Mouse (Mus musculus) gastrocnemius, adult 2 months (tissue): ENCODE measurements around the gene Ncoa6. TPM values are rescaled to one million over a fixed set of nuclear protein-coding genes. Genes with fewer than 3 reads are reported as not detected.

Source experiments
- DNase-seq: peaks from one replicate; pipeline ENCODE4 v3.0.0; 2022
- H3K27ac ChIP-seq: fragments of 200-600 bp; 2 replicates; pipeline ENCODE4 v1.8.1; 2022; ENCODE audit warnings: mild to moderate bottlenecking
- H3K4me3 ChIP-seq: fragments of 200-600 bp; 2 replicates; pipeline ENCODE4 v1.8.1; 2022; ENCODE audit warnings: mild to moderate bottlenecking, moderate library complexity
- CTCF ChIP-seq: fragments of 200-600 bp; IDR thresholded peaks from 2 replicates; pipeline ENCODE4 v1.8.1; 2022; ENCODE audit warnings: antibody characterized with exemption, mild to moderate bottlenecking, moderate library complexity
- intact Hi-C: fragments of 180-260 bp; cut with DNase I; formaldehyde crosslinking; loops from one replicate; pipeline ENCODE4 v1.15.1; 2025
- microRNA-seq: library from miRNA; unstranded; fragments of <30 nt; microRNA quantifications from one replicate; pipeline ENCODE4 v1.2.0, GENCODE M21; 2021
- total RNA-seq, 2 experiments: library from RNA; stranded (reverse); gene quantifications; 2 replicates each; pipeline ENCODE4 v1.2.3; 2021

The Ncoa6 gene
- total RNA-seq, 2 experiments from 2014 or later, result 16.3 to 18.7 TPM

DNA sequence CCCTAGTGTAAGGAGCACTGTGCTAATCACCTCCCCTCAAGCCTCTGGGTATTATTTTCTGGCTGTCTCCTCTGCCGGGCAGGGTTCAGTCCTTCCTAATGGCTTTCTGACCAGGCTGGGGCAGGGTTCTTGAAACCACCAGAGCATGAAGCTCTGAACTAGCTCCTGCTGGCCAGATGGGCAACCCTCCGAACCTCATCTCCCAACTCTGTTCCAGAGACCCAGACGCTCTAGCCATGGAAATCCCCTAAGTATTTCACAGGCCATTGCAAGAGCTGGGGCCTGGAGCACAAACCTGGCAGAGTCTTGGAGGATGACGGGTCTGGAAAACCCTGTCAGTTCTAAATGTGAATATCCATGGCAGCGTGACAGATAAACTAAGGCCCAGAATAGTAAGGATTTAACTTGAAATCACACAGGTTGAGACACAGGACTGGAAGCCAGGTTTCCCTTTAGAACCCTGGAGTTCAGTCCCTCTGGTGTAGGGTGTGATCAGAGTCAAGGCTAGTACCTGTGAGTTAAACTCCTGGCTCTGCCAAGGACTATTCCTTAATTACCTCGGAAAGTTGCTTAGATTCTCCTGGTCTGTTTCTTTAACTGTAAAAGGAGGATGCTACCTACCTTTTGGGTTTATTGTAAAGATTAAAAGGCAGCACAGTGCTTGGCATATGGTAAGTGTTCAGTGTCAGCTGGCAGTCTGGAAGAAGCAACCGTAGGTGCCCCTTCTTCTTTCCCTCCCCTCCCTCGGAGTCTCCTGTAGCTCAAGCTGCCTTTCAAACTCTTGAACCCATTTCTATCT lies 93.2 kb downstream of the Ncoa6 start, which contains the start of gene Trp53inp2:
Trp53inp2 (plus strand) TSS at position 799 of the 799 bp plus-strand sequence.
- intact Hi-C loops, result loop anchor here (5.0 kb wide), 1 partner anchor 83 kb away; no protein-coding TSS in a partner anchor
- peak; percentile 25 for DNase-seq
- H3K27ac ChIP-seq, result peak within 1 kb of the TSS; percentile 100
- no peak for TF ChIP-seq CTCF
- H3K4me3 ChIP-seq, result peak within 1 kb of the TSS; percentile 99

DNA sequence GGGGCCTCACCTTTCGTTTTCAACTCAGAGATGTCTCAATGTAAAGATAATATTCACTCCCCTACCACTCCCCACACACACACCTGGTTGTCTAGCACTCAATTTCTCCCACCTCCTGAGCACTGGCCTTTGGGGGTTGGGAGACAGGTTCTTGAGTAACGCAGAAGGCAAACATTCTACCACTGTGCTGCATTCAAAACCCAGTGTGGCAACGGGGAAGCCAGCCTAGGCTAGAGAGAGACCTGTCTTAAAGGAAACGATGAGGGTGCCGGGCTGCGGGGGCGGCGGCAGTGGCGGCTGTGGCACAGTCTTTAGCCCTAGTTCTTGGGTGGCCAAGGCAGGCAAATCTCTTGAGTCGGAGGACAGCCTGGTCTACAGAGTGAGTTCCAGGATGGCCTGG lies 97.5 kb downstream of the Ncoa6 start:
- Histone ChIP-seq H3K27ac (no peak overlapping the region), H3K4me3 (no peak overlapping the region)
- no peak for TF ChIP-seq CTCF
- no peak for DNase-seq
- intact Hi-C loops, result no loop called here

DNA sequence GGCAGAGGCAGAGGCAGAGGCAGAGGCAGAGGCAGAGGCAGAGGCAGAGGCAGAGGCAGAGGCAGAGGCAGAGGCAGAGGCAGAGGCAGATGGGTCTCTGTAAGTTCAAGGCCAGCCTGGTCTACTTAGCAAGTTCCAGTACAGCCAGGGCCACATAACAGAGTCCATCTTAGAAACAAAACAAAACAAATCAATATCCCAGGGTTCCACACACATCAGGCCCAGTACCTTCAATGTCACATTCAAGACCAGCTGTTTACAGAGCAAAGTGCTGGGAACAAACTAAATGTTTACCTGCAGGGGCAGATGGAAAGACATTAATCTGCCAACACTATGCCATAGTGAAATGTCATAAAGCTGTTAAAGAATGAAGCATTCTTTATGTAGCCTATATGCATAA lies 99.2 kb downstream of the Ncoa6 start:
- intact Hi-C loops, result no loop called here
- H3K27ac ChIP-seq, result no peak overlapping the region
- H3K4me3 ChIP-seq, result no peak overlapping the region
- TF ChIP-seq CTCF, result no peak
- DNase-seq, result no peak

DNA sequence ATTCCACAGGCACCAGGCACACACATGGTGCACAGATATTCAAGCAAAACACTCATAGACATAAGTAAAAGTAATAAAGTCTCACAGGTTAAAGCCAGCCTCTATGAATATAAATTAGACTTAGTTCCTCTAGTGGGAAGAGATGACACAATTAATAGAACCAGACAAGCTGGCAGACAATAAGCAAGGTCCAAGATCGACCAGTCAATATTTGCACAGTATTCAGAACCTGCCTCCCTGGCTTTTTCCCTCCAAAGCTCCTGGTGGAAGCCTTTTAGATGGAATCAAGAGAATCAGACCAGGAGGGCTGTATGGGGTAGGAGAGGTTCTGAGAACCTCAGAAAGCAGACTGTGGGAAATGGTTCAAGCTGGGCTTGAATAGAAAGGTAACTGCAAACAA lies 99.8 kb downstream of the Ncoa6 start:
- intact Hi-C loops, result no loop called here
- H3K27ac ChIP-seq, result no peak overlapping the region

DNA sequence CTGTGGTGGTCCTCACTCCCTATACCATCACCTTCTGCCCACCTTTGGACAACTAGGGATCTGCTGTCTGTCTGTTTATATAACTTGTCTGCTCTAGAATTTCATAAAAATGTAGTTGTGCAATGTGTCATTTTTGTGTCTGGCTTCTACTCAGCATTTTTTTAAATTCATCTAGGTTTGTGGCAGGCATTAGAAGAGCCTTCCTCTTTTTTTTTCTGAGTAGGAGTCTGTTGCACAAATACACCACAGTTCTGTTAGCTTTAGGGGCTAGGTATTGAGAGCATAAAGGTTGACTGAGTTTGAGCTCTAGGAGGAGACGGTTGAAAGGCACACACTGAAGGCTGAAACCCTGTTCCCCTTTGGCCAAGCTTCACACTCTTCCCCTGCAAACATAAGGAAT lies 100.4 kb downstream of the Ncoa6 start:
- no peak for DNase-seq
- Histone ChIP-seq H3K4me3 (no peak overlapping the region), H3K27ac (no peak overlapping the region)
- TF ChIP-seq CTCF, result no peak
- intact Hi-C loops, result no loop called here

More for the DNA sequence above, 99.8 kb downstream of the Ncoa6 start:
- no peak overlapping the region for H3K4me3 ChIP-seq
- no peak for DNase-seq
- no peak for TF ChIP-seq CTCF

DNA sequence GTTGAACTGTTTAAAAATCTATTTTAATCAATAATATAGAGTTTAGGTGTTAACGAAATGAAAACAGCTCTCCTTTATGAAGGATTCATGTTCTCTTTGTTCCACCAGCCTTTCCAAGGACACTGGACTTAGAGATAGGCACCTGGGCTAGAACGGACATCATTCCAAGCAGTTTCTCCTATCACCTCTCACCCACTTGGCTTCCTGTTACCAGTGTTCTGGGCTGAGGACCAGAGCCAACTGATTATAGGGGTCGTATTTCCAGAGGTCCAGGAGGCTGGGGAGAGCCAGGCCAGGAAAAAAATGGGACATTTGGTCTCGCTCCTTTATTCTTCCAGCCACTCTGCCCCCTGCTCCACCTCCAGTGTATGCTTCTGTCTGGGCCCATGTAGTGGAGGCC lies 101.2 kb downstream of the Ncoa6 start:
- intact Hi-C loops, result no loop called here
- TF ChIP-seq CTCF, result no peak
- no peak overlapping the region for H3K27ac ChIP-seq
- no peak for DNase-seq
- no peak overlapping the region for H3K4me3 ChIP-seq

DNA sequence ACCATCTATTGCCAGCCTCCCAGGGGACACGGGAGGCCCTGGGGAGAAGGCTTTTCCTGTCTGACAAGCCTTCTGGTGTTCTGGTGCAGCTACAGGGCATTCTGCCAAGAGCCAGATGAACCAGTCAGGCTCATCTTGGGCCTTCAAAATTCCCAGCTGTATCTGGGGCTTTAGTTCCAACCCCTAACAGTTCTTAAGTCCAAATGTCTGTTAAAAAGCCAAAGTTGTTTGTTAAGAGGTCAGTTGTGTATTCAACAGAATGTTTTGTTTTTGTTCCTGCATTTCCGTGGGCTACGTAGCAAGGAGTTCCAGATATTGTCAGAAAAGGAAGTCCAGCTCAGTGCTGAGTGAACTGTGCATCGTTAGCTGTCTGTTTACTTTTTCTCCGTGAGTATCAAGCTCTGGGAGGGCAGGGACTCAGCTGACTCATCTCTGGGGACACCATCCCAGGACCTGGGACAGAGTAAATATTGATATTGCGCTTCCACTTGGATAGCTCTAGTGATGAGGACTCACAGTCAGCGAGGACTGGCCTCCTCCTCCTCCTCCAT lies 104.3 kb downstream of the Ncoa6 start:
- H3K4me3 ChIP-seq, result peak overlapping the region; percentile 13; the same call in 1 of the 2 replicates
- H3K27ac ChIP-seq, result peak overlapping the region; percentile 82
- intact Hi-C loops, result no loop called here
- DNase-seq, result peak; percentile 79
- no peak for TF ChIP-seq CTCF

DNA sequence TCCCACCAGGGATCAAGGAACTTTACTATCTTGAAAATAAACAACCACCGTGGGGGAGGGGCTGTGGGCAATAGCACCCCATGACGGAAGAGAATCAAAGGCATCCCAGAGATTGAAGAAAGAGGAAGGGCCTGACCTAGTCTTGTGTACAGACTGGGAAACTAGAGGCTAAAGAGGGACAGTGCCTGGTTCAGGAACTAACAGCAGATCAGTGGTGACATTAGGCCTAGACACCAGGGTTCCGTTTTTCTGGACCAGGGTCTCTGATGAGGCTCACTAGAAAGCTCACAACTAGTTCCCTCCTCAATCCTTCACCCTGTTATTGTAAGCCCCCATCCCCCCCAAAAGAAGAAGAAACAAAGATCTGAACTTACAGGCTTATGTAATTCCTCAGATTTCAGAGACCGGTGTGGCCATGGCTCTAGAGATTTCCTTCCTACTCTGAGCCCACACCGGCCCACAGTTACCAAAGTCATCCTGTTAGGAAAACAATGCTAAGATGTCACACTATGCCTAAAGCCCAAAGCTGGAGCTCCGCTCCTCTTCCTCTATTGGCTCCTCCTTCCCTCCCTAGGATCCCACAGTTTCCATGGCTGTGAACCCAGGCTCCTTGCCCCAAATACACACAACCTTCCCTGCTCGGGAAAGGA lies 105.9 kb downstream of the Ncoa6 start:
- Histone ChIP-seq H3K4me3 (no peak overlapping the region), H3K27ac (0 out of 2 replicates have a peak overlapping the region, but pooled peaks have one; percentile 5)
- no peak for DNase-seq
- intact Hi-C loops, result no loop called here
- TF ChIP-seq CTCF, result no peak

DNA sequence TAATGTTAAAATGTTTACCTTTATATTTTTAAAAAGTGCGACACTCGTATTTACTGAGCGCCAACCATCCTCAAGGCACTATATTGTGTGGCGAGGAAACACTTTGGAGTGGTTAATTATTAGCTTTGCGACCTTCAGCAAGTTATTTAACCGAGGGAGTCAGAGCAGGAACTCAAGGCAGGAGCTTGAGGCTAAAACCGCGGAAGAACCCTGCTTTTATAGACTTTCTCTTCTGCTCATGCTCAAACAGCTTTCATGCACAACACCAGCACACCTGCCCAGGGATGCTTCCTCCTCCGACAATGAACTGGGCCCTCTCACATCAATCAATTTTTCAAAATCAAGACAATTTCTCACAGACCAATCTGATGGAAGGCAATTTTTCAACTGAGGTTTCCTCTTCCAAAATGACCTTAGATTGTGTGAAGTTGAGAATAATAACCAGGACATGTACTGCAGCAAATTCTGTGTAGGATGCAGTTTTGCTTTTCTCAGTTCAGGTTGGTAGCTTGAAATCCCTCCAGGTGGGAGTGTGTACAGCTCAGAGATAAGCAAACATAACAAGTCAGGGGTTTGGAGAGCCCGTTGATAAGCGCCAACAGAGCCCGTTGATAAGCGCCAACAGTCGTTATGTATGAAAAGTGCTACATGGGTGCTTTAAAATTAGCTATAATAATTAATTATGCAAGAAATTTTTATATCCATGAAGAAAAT lies 115.9 kb downstream of the Ncoa6 start:
- no peak for TF ChIP-seq CTCF
- intact Hi-C loops, result loop anchor here (2.0 kb wide), 1 partner anchor 25 kb away; no protein-coding TSS in a partner anchor
- Histone ChIP-seq H3K27ac (peak overlapping the region; percentile 90), H3K4me3 (peak overlapping the region; percentile 96)
- DNase-seq, result no peak

DNA sequence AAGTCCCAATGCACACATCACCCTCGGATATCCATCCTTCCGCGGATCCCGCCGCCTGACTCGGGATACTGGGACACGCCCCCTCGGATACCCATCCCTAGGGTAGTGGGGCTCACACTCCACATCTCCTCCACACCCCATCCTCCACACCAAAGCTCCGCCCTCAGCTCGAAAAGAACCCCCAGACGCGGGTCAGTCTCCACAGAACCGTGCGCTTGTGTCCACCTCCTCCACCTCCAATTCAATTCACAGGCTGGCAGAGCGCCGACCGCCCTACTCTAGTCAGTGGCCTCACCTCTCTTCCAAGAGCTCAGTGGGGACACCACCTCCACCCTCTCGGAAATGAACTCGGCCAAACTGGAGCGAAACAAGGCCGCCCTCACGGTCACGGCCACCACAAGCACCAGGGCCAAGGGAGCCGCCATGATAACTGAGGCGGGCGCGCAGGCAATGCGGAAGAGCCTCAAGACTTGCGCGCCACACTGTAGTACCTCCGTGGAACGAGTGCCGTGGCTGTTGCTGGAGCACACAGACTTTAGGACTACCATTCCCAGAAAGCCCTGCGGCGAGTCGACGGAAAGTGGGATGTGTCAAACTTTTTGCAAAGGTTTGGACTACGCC lies 116.6 kb downstream of the Ncoa6 start, which contains the start of gene Pigu:
Pigu (minus strand) TSS at position 460 of the 621 bp plus-strand sequence.
- H3K4me3 ChIP-seq, result peak within 1 kb of the TSS; percentile 96
- intact Hi-C loops, result loop anchor here (2.0 kb wide), 1 partner anchor 26 kb away; no protein-coding TSS in a partner anchor
- peak; percentile 94 for DNase-seq
- peak within 1 kb of the TSS; percentile 90 for H3K27ac ChIP-seq
- TF ChIP-seq CTCF, result no peak

DNA sequence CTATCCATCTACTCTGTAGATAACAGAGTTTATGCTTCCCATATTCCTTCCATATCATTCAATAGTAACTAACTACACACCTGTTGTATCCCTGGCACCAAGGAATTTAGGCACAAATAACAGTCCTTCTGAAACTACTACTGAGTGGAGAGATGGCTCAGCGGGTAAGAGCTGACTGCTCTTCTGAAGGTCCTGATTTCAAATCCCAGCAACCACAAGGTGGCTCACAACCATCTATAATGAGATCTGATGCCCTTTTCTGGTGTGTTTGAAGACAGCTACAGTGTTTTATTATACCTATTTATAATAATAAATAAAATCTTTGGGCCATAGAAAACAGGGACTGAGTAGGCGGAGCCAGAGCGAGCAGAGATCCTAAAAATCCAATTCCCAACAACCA lies 119.3 kb downstream of the Ncoa6 start:
- intact Hi-C loops, result no loop called here
- no peak for DNase-seq
- Histone ChIP-seq H3K4me3 (no peak overlapping the region), H3K27ac (no peak overlapping the region)
- no peak; the same call in 1 of the 2 replicates for TF ChIP-seq CTCF

DNA sequence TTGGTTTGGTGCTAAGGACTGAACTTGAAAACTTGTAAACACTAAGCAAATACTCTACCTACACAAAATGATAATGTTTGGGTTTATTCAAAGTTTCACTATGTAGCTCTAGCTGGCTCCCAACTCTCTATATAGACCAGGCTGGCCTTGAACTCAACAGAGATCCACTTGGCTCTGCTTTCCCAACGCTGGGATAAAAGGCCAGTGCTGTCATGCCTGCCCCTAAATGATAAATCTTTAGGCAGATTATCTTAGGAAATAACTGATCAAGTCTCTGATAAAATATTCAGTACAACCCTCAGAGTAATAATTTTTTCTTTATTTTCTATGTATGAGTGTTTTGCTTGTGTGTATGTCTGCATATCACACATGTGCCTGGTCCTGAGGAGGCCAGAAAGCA lies 127.0 kb downstream of the Ncoa6 start:
- Histone ChIP-seq H3K27ac (peak overlapping the region; percentile 58; the same call in 1 of the 2 replicates), H3K4me3 (no peak overlapping the region)
- no peak for DNase-seq
- no peak for TF ChIP-seq CTCF
- intact Hi-C loops, result no loop called here

Small RNAs within 50 kb of the gene (microRNA-seq; reads per million reads assigned to microRNA genes)
- not detected for gene Mir695

Other genes with a start within 250 kb of the Ncoa6 start
- gene Dynlrb1, start 237.4 kb downstream of the Ncoa6 start, total RNA-seq, result 100 to 1,000 TPM; 100 to 128 TPM
- gene Map1lc3a, start 197.6 kb downstream of the Ncoa6 start, total RNA-seq, result 100 to 1,000 TPM; 267 to 277 TPM
- 10 to 100 TPM; 23.8 to 24.7 TPM for gene Pigu, start 116.5 kb downstream of the Ncoa6 start, total RNA-seq
- 100 to 1,000 TPM; 334 to 391 TPM for gene Trp53inp2, start 92.8 kb downstream of the Ncoa6 start, total RNA-seq
- gene Acss2, start 44.1 kb upstream of the Ncoa6 start, total RNA-seq, result 10 to 100 TPM; 29.7 to 53.7 TPM
- under 1 TPM; 0.53 to 0.71 TPM for gene Ggt7, start 44.3 kb upstream of the Ncoa6 start, total RNA-seq
- gene Gss, start 118.9 kb upstream of the Ncoa6 start, total RNA-seq, result 1 to 10 TPM; 5.7 to 6.4 TPM
- gene Myh7b, start 137.3 kb upstream of the Ncoa6 start, total RNA-seq, result 1 to 10 TPM; 5.1 to 9.8 TPM
- gene Trpc4ap, start 218.5 kb upstream of the Ncoa6 start, total RNA-seq, result 100 to 1,000 TPM in 1 of 2 experiments, 10 to 100 TPM in 1; 93.4 to 102 TPM